Mouse (Mus musculus): ENCODE data around the gene 2310061I04Rik.

- TF ChIP-seq POLR2A (IDR thresholded peaks at IDR 0.05; ENCODE audit: extremely low read depth, insufficient read depth, low read length) (no peak), CTCF (IDR thresholded peaks at IDR 0.05; ENCODE audit: low read depth, low read length) (peak; percentile 88)
Observed at GRCm38 (mm10) chr17:35937700-35938348, 40.6 kb upstream of the 2310061I04Rik start.

All from liver, adult 2 months (tissue).